Mouse (Mus musculus): Measurements from ENCODE around the gene Nop53.

Nop53 gene

GRCm38 (mm10) chr7:15960691-15961090 is 14.8 kb upstream of the Nop53 start:
- no peak for DNase-seq (ENCODE audit: low read depth)

- no peak for DNase-seq (ENCODE audit: low read depth)
These were observed 10.3 kb upstream of the Nop53 start for GRCm38 (mm10) chr7:15956143-15956542.

- peak; percentile 17 for DNase-seq (ENCODE audit: low read depth)
These were observed 9.6 kb upstream of the Nop53 start for GRCm38 (mm10) chr7:15955509-15955908.

GRCm38 (mm10) chr7:15954978-15955443 is 9.1 kb upstream of the Nop53 start:
- no peak for DNase-seq (ENCODE audit: low read depth)

- DNase-seq (ENCODE audit: low read depth) = no peak
These were observed 8.6 kb upstream of the Nop53 start for GRCm38 (mm10) chr7:15954436-15954835.

- DNase-seq (ENCODE audit: low read depth) = peak; percentile 68
These were observed 7.6 kb upstream of the Nop53 start for GRCm38 (mm10) chr7:15953307-15954074.

GRCm38 (mm10) chr7:15952416-15952815 is 6.5 kb upstream of the Nop53 start:
- no peak for DNase-seq (ENCODE audit: low read depth)

GRCm38 (mm10) chr7:15950008-15950407 is 4.1 kb upstream of the Nop53 start:
- no peak for DNase-seq (ENCODE audit: low read depth)

- peak; percentile 74 for DNase-seq (ENCODE audit: low read depth)
These were observed 3.4 kb upstream of the Nop53 start for GRCm38 (mm10) chr7:15949216-15949790.

- peak; percentile 87 for DNase-seq (ENCODE audit: low read depth)
These were observed 2.6 kb upstream of the Nop53 start for GRCm38 (mm10) chr7:15948381-15948941.

GRCm38 (mm10) chr7:15947653-15948260 is 1.9 kb upstream of the Nop53 start:
- no peak for DNase-seq (ENCODE audit: low read depth)

- DNase-seq (ENCODE audit: low read depth) = no peak
These were observed 663 bp downstream of the Nop53 start for GRCm38 (mm10) chr7:15945211-15945610.

- no peak for DNase-seq (ENCODE audit: low read depth)
These were observed 1.6 kb downstream of the Nop53 start for GRCm38 (mm10) chr7:15944311-15944710.

- no peak for DNase-seq (ENCODE audit: low read depth)
These were observed 7.3 kb downstream of the Nop53 start for GRCm38 (mm10) chr7:15938621-15939020.

GRCm38 (mm10) chr7:15937491-15937890 is 8.4 kb downstream of the Nop53 start:
- DNase-seq (ENCODE audit: low read depth) = no peak

GRCm38 (mm10) chr7:15933437-15934359 is 12.2 kb downstream of the Nop53 start:
- DNase-seq (ENCODE audit: low read depth) = no peak

- DNase-seq (ENCODE audit: low read depth) = no peak
These were observed 14.2 kb downstream of the Nop53 start for GRCm38 (mm10) chr7:15931635-15932034.

- DNase-seq (ENCODE audit: low read depth) = no peak
These were observed 15.3 kb downstream of the Nop53 start for GRCm38 (mm10) chr7:15930543-15930942.

GRCm38 (mm10) chr7:15929910-15930309 is 16.0 kb downstream of the Nop53 start:
- peak; percentile 77 for DNase-seq (ENCODE audit: low read depth)

- DNase-seq (ENCODE audit: low read depth) = peak; percentile 97
These were observed 23.6 kb downstream of the Nop53 start, which contains the start of gene Selenow for GRCm38 (mm10) chr7:15922220-15922773. TSS of gene Selenow (minus strand) at chr7:15922402.

GRCm38 (mm10) chr7:15921796-15922195 is 24.1 kb downstream of the Nop53 start:
- DNase-seq (ENCODE audit: low read depth) = peak; percentile 74
